Mouse (Mus musculus) forebrain, embryonic 15.5 days (tissue): ENCODE results near the gene Nudt21. TPM values are rescaled to one million over a fixed set of nuclear protein-coding genes. Genes with fewer than 3 reads are reported as not detected.
"Not testable (repeated sequence)": the region's sequence is repeated elsewhere in the genome, so short reads cannot be mapped to it uniquely, and the experiment has no call there.

Source experiments
- ATAC-seq: fragments of 200-750 bp; cut with Nextera tagmentation; replicated peaks from 2 replicates; pipeline ENCODE4 v1.8.0; 2017; ENCODE audit warnings: mild to moderate bottlenecking, moderate TSS enrichment, moderate library complexity
- H3K27ac ChIP-seq: fragments of 300-500 bp; sonication (generic); replicated peaks from 2 replicates; pipeline ENCODE4 v1.5.1; 2015; ENCODE audit warnings: mild to moderate bottlenecking, inconsistent platforms
- H3K27me3 ChIP-seq: fragments of 300-500 bp; sonication (generic); 2 replicates; pipeline ENCODE4 v1.6.1; 2015; ENCODE audit warnings: inconsistent platforms
- H3K36me3 ChIP-seq: fragments of 300-500 bp; sonication (generic); 2 replicates; pipeline ENCODE4 v1.6.1; 2015; ENCODE audit warnings: mild to moderate bottlenecking, inconsistent platforms
- H3K4me1 ChIP-seq: fragments of 300-500 bp; sonication (generic); 2 replicates; pipeline ENCODE4 v1.6.1; 2015; ENCODE audit warnings: inconsistent platforms
- H3K4me2 ChIP-seq: fragments of 300-500 bp; sonication (generic); replicated peaks from 2 replicates; pipeline ENCODE4 v1.6.1; 2015; ENCODE audit warnings: mild to moderate bottlenecking, inconsistent platforms
- H3K4me3 ChIP-seq: fragments of 300-500 bp; sonication (generic); 2 replicates; pipeline ENCODE4 v1.5.1; 2015; ENCODE audit warnings: mild to moderate bottlenecking, inconsistent platforms
- H3K9ac ChIP-seq: fragments of 300-500 bp; sonication (generic); replicated peaks from 2 replicates; pipeline ENCODE4 v1.6.1; 2015; ENCODE audit warnings: mild to moderate bottlenecking, inconsistent platforms
- H3K9me3 ChIP-seq: fragments of 300-500 bp; sonication (generic); 2 replicates; pipeline ENCODE4 v1.6.1; 2016; ENCODE audit warnings: inconsistent platforms
- WGBS: fragments of 180-500 bp; shearing (Covaris S2); methylation state at CpG from one replicate; pipeline ENCODE4 v1.1.7; 2015; ENCODE audit warnings: mixed read lengths; 5-methylcytosine and 5-hydroxymethylcytosine counted together
- polyA plus RNA-seq: library from polyadenylated mRNA; unstranded; fragments of >200 nt; fragmentation: Nextera tagmentation; extraction: Ambion mirVana; gene quantifications from 2 replicates; pipeline ENCODE4 v1.2.1, GENCODE M21; 2015

Nudt21 gene
- polyA plus RNA-seq, result 133 and 134 TPM in 2 replicates

DNA sequence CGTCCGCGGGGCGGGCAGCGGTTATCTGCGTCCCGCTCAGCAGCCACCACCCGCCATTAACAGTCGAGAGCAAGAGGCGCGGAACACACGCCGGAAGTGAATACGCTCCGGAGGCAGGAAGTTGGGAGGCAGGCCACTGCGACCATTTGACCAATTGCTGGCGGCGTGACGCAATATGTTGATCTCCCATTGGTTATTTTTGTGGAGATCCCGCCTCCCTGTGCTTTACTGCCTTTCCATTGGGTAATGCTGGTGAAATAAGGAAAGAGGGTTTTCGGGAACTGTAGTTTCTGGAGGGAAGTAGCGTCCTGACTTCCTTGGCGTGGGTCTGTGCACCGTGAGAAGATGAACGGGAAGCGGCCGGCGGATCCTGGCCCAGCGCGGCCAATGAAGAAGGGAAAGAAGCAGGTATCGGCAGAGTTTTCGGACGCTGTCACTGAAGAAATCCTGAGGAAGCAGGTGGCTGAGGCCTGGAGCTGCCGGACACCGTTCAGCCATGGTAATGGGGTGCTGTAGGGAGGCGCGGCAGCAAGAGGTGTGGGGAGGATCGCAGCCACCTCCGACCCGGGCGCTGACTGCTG is at the start of gene Nudt21, which contains the start of gene Ogfod1:
TSS of gene Nudt21 (minus strand) at position 88 of the 581 bp plus-strand sequence.
TSS of gene Ogfod1 (plus strand) at position 255 of the 581 bp plus-strand sequence.
- Histone ChIP-seq H3K4me2 (peak within 1 kb of the TSS; percentile 73), H3K4me3 (peak within 1 kb of the TSS; percentile 78), H3K36me3 (no peaks in the 10 kb centered on the region), H3K4me1 (peaks cover 41% of the 10 kb centered on the region), H3K27ac (peak within 1 kb of the TSS; percentile 81), H3K27me3 (no peaks in the 10 kb centered on the region), H3K9me3 (no peaks in the 10 kb centered on the region), H3K9ac (peak within 1 kb of the TSS; percentile 65)
- ATAC-seq, result peak; percentile 99
- under 1% methylated on average over 41 of the region's 41 CpGs for WGBS

DNA sequence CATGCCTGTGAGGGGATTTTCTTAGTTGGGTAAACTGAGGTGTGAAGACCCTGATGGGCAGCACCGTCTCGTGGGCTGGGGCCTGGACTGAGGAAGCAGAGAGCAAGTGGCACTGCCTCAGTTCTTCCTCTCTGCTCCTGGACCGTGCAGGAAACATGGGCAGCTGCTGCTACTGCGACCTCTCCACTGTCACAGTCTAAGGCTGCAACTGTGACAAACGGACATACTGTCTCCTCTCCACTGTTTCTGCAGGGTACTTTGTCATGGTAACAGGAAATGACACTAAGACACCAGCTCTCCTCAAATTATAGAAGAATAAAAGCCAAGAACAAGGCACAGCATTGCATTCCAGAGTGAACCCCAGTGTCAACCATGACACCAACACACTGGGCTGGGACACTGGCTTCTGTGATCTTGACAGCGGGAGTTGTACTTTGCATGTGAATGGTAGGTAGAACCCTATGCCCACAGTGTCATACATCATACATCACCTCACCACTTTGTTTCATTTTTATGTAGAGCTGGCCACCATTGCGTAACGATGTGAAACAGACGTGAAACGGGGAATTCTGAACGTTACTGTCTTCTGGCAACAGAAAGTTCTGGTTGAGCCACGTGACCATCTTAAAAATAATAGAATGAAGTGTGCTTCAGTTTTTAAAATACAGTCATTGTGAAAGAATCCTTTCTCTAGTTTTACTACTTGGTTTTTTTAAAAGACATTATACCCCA is 39.8 kb upstream of the Nudt21 start:
- Histone ChIP-seq H3K9me3 (no peaks in the 10 kb centered on the region), H3K36me3 (peaks cover 16% of the 10 kb centered on the region; the same call in 1 of the 2 replicates), H3K4me2 (no peak overlapping the region), H3K27me3 (no peaks in the 10 kb centered on the region), H3K9ac (no peak overlapping the region), H3K4me1 (no peaks in the 10 kb centered on the region), H3K4me3 (no peak overlapping the region), H3K27ac (no peak overlapping the region)
- no peak for ATAC-seq
- 89% methylated on average over 12 of the region's 12 CpGs for WGBS

DNA sequence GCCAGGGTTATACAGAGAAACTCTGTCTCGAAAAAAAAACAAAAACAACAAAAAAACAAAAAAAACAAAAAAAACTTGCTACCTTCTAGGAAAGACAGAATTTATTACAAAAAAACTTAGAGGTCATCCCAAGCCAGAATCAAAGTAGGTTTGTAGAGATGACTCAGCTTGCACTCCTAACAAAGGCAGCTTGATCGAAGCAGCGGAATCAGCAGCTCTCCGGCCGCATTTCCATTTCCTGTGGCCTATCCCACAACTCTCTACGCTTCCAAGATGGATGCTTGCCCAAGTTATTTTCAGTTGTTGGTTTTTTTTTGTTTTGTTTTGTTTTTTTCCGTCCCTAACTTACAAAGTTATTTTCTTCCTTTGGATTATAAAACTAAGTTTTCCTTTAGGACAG is 32.0 kb upstream of the Nudt21 start:
- Histone ChIP-seq H3K9ac (no peak overlapping the region), H3K4me3 (no peak overlapping the region), H3K36me3 (peaks cover 22% of the 10 kb centered on the region), H3K27me3 (no peaks in the 10 kb centered on the region), H3K4me2 (no peak overlapping the region), H3K27ac (no peak overlapping the region), H3K4me1 (no peaks in the 10 kb centered on the region; the same call in 1 of the 2 replicates), H3K9me3 (no peaks in the 10 kb centered on the region)
- ATAC-seq, result no peak
- 93% methylated on average over 7 of the region's 7 CpGs for WGBS

DNA sequence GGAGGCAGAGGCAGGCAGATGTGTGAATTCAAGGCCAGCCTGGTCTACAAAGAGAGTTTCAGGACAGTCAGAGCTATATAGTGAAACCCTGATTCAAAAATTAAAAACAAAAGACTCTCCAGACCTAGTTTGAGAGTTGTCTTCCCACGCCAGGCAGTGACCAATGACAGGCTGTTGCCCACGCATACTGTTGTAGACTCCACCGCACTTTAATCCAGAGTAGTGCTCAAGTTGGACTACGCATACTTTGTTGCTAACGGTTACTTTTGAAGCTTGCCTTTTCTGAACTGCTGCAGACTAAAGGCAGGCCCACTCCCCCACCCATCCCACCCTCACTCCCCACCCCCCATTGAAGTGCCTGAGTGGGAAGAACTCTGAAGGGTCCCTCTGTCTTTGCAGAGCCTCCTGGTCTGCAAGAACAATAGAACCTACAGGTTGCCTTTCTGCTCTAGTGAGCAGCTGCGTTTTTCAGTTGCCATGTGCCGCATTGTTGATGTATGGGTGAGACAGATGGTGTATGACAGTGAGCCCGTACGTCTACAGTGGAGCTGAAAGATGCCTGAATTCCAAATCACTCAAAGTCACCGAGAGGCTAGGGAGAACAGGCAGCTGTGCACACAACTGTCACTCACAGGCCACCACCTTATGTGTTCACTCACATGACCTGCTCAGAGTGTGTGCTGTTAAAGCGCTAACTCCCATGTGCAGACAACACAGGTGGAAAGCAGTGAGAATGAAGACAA is 29.5 kb upstream of the Nudt21 start:
- Histone ChIP-seq H3K9ac (no peak overlapping the region), H3K27ac (no peak overlapping the region), H3K4me2 (no peak overlapping the region), H3K9me3 (no peaks in the 10 kb centered on the region), H3K4me3 (no peak overlapping the region), H3K36me3 (peaks cover 46% of the 10 kb centered on the region), H3K4me1 (no peaks in the 10 kb centered on the region; the same call in 1 of the 2 replicates), H3K27me3 (no peaks in the 10 kb centered on the region)
- 18% methylated on average over 11 of the region's 11 CpGs for WGBS
- peak; percentile 53; the same call in 1 of the 2 replicates for ATAC-seq

DNA sequence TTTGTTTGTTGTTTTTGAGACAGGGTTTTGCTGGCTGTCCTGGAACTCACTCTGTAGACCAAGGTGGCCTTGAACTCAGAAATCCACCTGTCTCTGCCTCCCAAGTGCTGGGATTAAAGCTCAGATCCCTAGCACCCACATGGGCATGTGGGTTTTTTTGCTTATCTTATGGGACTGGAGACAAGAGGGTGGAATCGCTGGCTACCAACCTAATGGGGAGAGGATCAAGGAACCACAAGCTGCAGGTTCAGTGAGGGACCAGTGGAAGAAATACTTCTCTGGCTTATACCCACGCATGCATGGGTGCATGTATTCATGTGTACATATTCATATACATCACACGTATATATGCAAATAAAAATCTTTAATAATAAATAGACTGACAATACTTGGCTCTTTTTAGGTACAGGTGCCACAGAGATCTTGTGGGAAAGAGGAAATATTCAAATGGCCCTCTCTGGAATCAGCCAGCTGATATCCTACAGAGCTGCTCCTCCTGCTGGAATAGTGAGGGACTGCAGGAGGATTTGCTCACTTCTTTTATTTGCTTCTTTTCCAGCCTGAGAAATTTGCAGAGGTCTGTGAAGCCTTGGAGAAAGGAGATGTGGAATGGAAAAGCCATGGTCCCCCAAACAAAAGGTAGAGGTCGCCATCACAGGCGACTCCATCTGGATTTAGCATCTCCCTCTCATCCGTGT is 20.5 kb upstream of the Nudt21 start:
- Histone ChIP-seq H3K4me2 (no peak overlapping the region), H3K27me3 (no peaks in the 10 kb centered on the region), H3K4me1 (no peaks in the 10 kb centered on the region), H3K36me3 (peaks cover 78% of the 10 kb centered on the region), H3K4me3 (no peak overlapping the region), H3K9me3 (no peaks in the 10 kb centered on the region), H3K27ac (no peak overlapping the region), H3K9ac (no peak overlapping the region)
- 68% methylated on average over 6 of the region's 6 CpGs for WGBS
- 0 out of 2 replicates have a peak, but pooled peaks have one; percentile 26 for ATAC-seq

DNA sequence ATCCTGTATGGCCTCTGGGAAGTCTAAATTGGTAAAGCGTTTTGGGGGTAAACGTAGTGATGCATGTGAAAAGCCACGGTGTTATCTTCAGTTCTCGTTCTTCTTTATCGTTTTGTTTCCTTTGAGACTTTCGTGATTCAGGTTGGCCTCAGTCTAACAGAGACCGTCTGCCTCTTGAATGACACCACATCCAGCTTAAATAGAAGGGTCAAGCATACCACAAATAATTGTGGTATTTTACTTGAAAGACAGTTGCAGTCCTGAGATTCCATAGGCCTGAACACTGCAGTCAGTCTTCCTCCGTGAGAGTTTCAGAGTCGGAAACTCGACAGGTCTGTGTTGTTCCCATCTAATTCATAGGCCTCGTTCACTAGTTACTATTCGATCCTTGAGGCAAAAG is 15.9 kb upstream of the Nudt21 start:
- 90% methylated on average over 12 of the region's 12 CpGs for WGBS
- no peak overlapping the region for H3K27ac ChIP-seq
- H3K27me3 ChIP-seq, result no peaks in the 10 kb centered on the region
- no peak overlapping the region for H3K4me2 ChIP-seq
- ATAC-seq, result no peak
- no peaks in the 10 kb centered on the region for H3K9me3 ChIP-seq
- no peaks in the 10 kb centered on the region for H3K4me1 ChIP-seq
- peaks cover 48% of the 10 kb centered on the region for H3K36me3 ChIP-seq
- no peak overlapping the region for H3K4me3 ChIP-seq
- no peak overlapping the region for H3K9ac ChIP-seq

DNA sequence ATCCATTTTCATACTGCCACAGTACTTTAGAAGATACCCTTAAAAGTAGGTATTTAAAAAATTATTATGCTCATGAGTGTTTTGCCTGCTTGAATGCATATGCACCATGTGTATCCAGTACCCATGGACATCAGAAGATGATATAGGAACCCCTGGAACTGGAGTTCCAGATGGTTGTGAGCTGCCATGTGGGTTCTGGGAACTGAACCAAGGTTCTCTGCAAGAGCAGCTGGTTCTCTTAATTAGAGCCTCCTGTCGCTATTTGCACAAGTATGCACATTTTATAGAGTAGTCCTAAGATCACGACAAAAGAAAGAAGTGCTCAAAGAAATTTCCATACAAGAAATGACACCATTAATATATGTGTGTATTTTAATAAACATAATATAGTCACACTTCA is 11.0 kb upstream of the Nudt21 start:
- Histone ChIP-seq H3K9ac (no peak overlapping the region), H3K4me3 (no peak overlapping the region)
- ATAC-seq, result no peak

DNA sequence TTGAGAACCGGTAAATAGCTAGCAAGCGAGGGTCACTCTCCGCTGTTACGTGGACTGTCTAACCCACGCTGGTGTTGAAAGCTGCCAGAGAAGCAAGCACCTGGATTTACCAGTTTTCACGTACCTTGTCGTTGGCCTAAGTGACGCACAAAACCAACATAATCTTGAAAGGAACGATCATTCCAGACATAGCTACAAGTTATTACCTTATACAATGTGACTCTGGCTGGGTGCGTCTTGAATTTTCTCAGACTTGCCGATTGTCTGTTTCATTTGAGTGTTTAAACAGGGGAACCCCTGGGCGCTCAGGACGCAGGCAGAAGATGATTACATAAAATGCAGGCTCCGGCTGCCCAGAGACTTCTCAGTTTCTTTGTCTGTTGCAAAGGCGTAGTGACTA is 975 bp upstream of the Nudt21 start:
- 7% methylated on average over 15 of the region's 15 CpGs for WGBS
- H3K27ac ChIP-seq, result no peak overlapping the region

More for the DNA sequence above, 11.0 kb upstream of the Nudt21 start:
- 46% methylated on average over 2 of the region's 2 CpGs for WGBS
- Histone ChIP-seq H3K4me2 (no peak overlapping the region), H3K27me3 (no peaks in the 10 kb centered on the region), H3K9me3 (no peaks in the 10 kb centered on the region), H3K4me1 (no peaks in the 10 kb centered on the region), H3K27ac (no peak overlapping the region), H3K36me3 (peaks cover 13% of the 10 kb centered on the region; the same call in 1 of the 2 replicates)

DNA sequence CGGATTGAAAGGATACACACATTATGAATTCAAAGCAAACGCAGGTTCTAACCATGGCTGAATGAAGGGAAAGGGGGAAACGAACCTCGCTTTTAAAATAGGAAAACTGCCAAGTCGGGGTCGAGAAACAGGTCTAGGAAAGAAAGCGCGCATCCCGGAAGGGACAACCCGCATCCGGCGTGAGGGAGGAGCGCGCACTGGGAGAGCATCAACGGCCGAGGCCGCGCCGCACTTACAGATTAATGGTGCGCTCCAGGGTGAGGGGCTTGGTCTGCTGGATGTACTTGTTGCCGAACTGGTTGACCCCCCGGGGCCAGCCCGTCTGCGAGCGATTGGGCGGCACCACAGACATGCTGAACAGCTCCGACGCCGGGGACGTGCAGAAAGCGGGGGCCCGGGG is 290 bp downstream of the Nudt21 start:
- H3K27me3 ChIP-seq, H3K9me3 ChIP-seq, H3K36me3 ChIP-seq: not testable (repeated sequence)
- Histone ChIP-seq H3K4me2 (peak overlapping the region; percentile 73), H3K4me3 (peak overlapping the region; percentile 78), H3K27ac (peak overlapping the region; percentile 81), H3K9ac (peak overlapping the region; percentile 64), H3K4me1 (peaks cover 41% of the 10 kb centered on the region)
- WGBS, result 0% methylated on average over 29 of the region's 32 CpGs
- peak; percentile 85 for ATAC-seq

More for the DNA sequence above, 975 bp upstream of the Nudt21 start:
- Histone ChIP-seq H3K4me3 (peak overlapping the region; percentile 78), H3K36me3 (no peaks in the 10 kb centered on the region), H3K4me1 (peaks cover 41% of the 10 kb centered on the region), H3K4me2 (peak overlapping the region; percentile 64), H3K9me3 (no peaks in the 10 kb centered on the region), H3K27me3 (no peaks in the 10 kb centered on the region), H3K9ac (peak overlapping the region; percentile 65)
- no peak for ATAC-seq

DNA sequence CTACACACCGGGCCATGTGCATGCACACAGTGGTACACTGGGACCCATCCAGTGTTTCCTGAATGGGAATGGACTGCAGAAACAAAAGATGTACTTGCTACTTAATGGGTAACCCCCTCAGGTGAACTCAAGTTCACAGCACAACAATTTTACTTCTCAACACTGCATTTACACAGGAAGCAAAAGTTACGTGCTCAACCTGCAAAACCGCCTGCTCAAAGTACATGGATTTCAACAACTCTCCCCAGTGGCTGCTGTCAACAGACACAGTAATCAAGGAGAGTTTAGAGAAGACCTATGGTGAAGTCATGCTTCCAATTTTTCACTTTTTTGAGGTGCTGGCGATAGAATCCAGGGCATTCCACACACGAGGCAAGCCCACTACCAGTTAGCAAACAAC is 1.6 kb downstream of the Nudt21 start:
- peak overlapping the region; percentile 78 for H3K4me3 ChIP-seq
- H3K4me1 ChIP-seq, result peaks cover 41% of the 10 kb centered on the region
- H3K9ac ChIP-seq, result peak overlapping the region; percentile 36; the same call in 1 of the 2 replicates
- no peaks in the 10 kb centered on the region for H3K9me3 ChIP-seq
- peaks cover 12% of the 10 kb centered on the region for H3K36me3 ChIP-seq
- WGBS, result 49% methylated on average over 5 of the region's 5 CpGs
- H3K27ac ChIP-seq, result no peak overlapping the region
- ATAC-seq, result no peak
- H3K27me3 ChIP-seq, result no peaks in the 10 kb centered on the region
- H3K4me2 ChIP-seq, result peak overlapping the region; percentile 73

DNA sequence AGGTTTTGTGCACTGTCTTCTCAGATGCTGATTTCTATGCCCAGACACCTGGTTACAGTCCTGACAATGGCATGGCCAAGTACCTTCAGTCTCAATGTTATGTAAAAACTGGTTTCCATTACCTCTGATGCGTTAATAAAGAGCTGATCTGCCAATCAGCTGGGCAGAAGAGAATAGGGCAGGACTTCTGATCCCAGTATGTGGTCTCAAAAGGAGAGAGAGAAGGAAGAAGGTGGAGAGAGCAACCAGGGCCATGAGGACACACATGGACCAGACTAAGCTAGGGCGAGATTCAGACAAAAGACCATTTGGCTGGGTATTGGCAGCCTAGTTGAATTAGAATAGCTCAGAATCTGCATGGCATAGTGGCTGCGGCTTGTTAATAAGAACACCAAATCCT is 3.2 kb downstream of the Nudt21 start:
- H3K27ac ChIP-seq, result no peak overlapping the region
- 21% methylated on average over 3 of the region's 3 CpGs for WGBS
- ATAC-seq, result no peak
- no peaks in the 10 kb centered on the region for H3K27me3 ChIP-seq
- H3K4me3 ChIP-seq, result no peak overlapping the region
- H3K4me2 ChIP-seq, result 0 out of 2 replicates have a peak overlapping the region, but pooled peaks have one; percentile 3
- peaks cover 39% of the 10 kb centered on the region for H3K4me1 ChIP-seq
- H3K36me3 ChIP-seq, result peaks cover 28% of the 10 kb centered on the region
- H3K9ac ChIP-seq, result peak overlapping the region; percentile 24; the same call in 1 of the 2 replicates
- no peaks in the 10 kb centered on the region for H3K9me3 ChIP-seq
